Mouse (Mus musculus) yolk sac, embryonic 10.5 days (tissue): ENCODE measurements at regions not wholly inside any gene's neighbourhood (a gene's known extent, or its start where the extent isn't known, plus 50 kb on each side); places are given as distances from the start of the nearest gene placed in this dataset.

ENCODE experiments used
- DNase-seq: peaks from one replicate; pipeline ENCODE4 v3.0.0-alpha.2; 2017; ENCODE audit warnings: low spot score

- DNase-seq = no peak
Measured at GRCm38 (mm10) chr13:59393231-59393938, 191.6 kb downstream of the Agtpbp1 start.

GRCm38 (mm10) chr13:59392828-59393227 lies 192.2 kb downstream of the Agtpbp1 start:
- DNase-seq = no peak

- DNase-seq = no peak
Measured at GRCm38 (mm10) chr13:59387627-59388325, 197.3 kb downstream of the Agtpbp1 start.

GRCm38 (mm10) chr13:59386935-59387540 lies 198.0 kb downstream of the Agtpbp1 start:
- DNase-seq = no peak

GRCm38 (mm10) chr13:59385824-59386223 lies 199.2 kb downstream of the Agtpbp1 start:
- DNase-seq = no peak

GRCm38 (mm10) chr13:59370141-59370816 lies 214.7 kb downstream of the Agtpbp1 start:
- DNase-seq = no peak

GRCm38 (mm10) chr13:59368550-59369449 lies 216.2 kb downstream of the Agtpbp1 start:
- no peak for DNase-seq

GRCm38 (mm10) chr13:59365460-59365859 lies 219.6 kb downstream of the Agtpbp1 start:
- DNase-seq = peak; percentile 13

- no peak for DNase-seq
Measured at GRCm38 (mm10) chr13:59363428-59363827, 221.6 kb downstream of the Agtpbp1 start.

GRCm38 (mm10) chr13:59361323-59361722 lies 223.7 kb downstream of the Agtpbp1 start:
- DNase-seq = no peak

GRCm38 (mm10) chr13:59360026-59360425 lies 225.0 kb downstream of the Agtpbp1 start:
- DNase-seq = no peak

GRCm38 (mm10) chr13:59358421-59358820 lies 226.6 kb downstream of the Agtpbp1 start:
- no peak for DNase-seq

GRCm38 (mm10) chr13:59351461-59351860 lies 233.6 kb downstream of the Agtpbp1 start:
- DNase-seq = no peak

GRCm38 (mm10) chr13:59350613-59351150 lies 234.3 kb downstream of the Agtpbp1 start:
- no peak for DNase-seq

- DNase-seq = no peak
Measured at GRCm38 (mm10) chr13:59348510-59348909, 236.5 kb downstream of the Agtpbp1 start.

GRCm38 (mm10) chr13:59341871-59342270 lies 243.2 kb downstream of the Agtpbp1 start:
- no peak for DNase-seq

- DNase-seq = no peak
Measured at GRCm38 (mm10) chr13:59338436-59338835, 246.6 kb downstream of the Agtpbp1 start.

- DNase-seq = no peak
Measured at GRCm38 (mm10) chr13:59323933-59324332, 261.1 kb downstream of the Agtpbp1 start.

GRCm38 (mm10) chr13:59323441-59323840 lies 261.6 kb downstream of the Agtpbp1 start:
- DNase-seq = peak; percentile 13

GRCm38 (mm10) chr13:59320261-59320660 lies 264.8 kb downstream of the Agtpbp1 start:
- no peak for DNase-seq

- no peak for DNase-seq
Measured at GRCm38 (mm10) chr13:59317458-59318005, 267.5 kb downstream of the Agtpbp1 start.
